Mouse (Mus musculus) hindbrain, embryonic 13.5 days (tissue): ENCODE data around the gene Auts2. TPM values are rescaled to one million over a fixed set of nuclear protein-coding genes. Genes with fewer than 3 reads are reported as not detected.
A peak's percentile ranks its signal among the peaks of the same experiment; 100 is the strongest.

ENCODE experiments used
- ATAC-seq: fragments of 200-750 bp; cut with Nextera tagmentation; 2 replicates; pipeline ENCODE4 v1.8.0; 2017; ENCODE audit warnings: moderate TSS enrichment; ENCODE audit not compliant: low FRiP score
- H3K27ac ChIP-seq: fragments of 300-500 bp; sonication (generic); 2 replicates; pipeline ENCODE4 v1.5.1; 2015; ENCODE audit warnings: inconsistent platforms, mild to moderate bottlenecking, moderate library complexity
- H3K27me3 ChIP-seq: fragments of 300-500 bp; sonication (generic); 2 replicates; pipeline ENCODE4 v1.6.1; 2015; ENCODE audit warnings: mild to moderate bottlenecking, inconsistent platforms
- H3K36me3 ChIP-seq: fragments of 300-500 bp; sonication (generic); 2 replicates; pipeline ENCODE4 v1.6.1; 2015; ENCODE audit warnings: mild to moderate bottlenecking, inconsistent platforms
- H3K4me1 ChIP-seq: fragments of 300-500 bp; sonication (generic); replicated peaks from 2 replicates; pipeline ENCODE4 v1.6.1; 2015; ENCODE audit warnings: inconsistent platforms
- H3K4me2 ChIP-seq: fragments of 300-500 bp; sonication (generic); 2 replicates; pipeline ENCODE4 v1.6.1; 2015; ENCODE audit warnings: inconsistent platforms, mild to moderate bottlenecking, moderate library complexity
- H3K4me3 ChIP-seq: fragments of 300-500 bp; sonication (generic); 2 replicates; pipeline ENCODE4 v1.5.1; 2015; ENCODE audit warnings: mild to moderate bottlenecking, inconsistent platforms
- H3K9ac ChIP-seq: fragments of 300-500 bp; sonication (generic); 2 replicates; pipeline ENCODE4 v1.6.1; 2015; ENCODE audit warnings: mild to moderate bottlenecking, inconsistent platforms
- H3K9me3 ChIP-seq: fragments of 300-500 bp; sonication (generic); 2 replicates; pipeline ENCODE4 v1.6.1; 2016; ENCODE audit warnings: inconsistent platforms
- WGBS: fragments of 180-500 bp; shearing (Covaris S2); methylation state at CpG from one replicate; pipeline ENCODE4 v1.1.7; 2015; 5-methylcytosine and 5-hydroxymethylcytosine counted together
- polyA plus RNA-seq: library from polyadenylated mRNA; unstranded; fragments of >200 nt; fragmentation: Nextera tagmentation; extraction: Ambion mirVana; gene quantifications from 2 replicates; pipeline ENCODE4 v1.2.1, GENCODE M21; 2015

The Auts2 gene
- polyA plus RNA-seq, 1 experiment from 2014 or later, result 89.9 TPM

DNA sequence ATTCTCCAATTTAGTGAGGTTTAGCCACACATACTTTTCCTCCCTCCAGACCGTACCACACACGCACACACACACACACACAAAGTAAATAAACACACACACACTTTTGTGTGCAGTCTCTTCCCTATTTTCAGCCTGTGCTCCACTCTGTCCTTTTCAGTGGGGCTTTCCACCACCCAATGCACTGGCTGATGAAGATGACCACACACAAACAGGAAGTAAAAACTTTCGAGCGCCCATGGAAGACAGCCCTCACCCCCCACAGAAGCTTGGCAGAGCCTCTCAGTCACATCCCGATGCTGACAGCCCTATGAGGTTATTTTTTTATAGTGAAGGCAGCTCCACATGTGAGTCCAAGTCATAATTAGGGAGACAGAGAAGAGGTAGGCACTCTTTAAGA, 185.4 kb downstream of the Auts2 start:
- no peaks in the 10 kb centered on the region for H3K9me3 ChIP-seq
- H3K4me2 ChIP-seq, result no peak overlapping the region
- H3K27ac ChIP-seq, result no peak overlapping the region
- ATAC-seq, result no peak
- H3K36me3 ChIP-seq, result no peaks in the 10 kb centered on the region
- H3K4me3 ChIP-seq, result no peak overlapping the region
- WGBS, result 79% methylated on average over 5 of the region's 5 CpGs
- H3K27me3 ChIP-seq, result no peaks in the 10 kb centered on the region
- no peak overlapping the region for H3K9ac ChIP-seq
- peaks cover 43% of the 10 kb centered on the region for H3K4me1 ChIP-seq

DNA sequence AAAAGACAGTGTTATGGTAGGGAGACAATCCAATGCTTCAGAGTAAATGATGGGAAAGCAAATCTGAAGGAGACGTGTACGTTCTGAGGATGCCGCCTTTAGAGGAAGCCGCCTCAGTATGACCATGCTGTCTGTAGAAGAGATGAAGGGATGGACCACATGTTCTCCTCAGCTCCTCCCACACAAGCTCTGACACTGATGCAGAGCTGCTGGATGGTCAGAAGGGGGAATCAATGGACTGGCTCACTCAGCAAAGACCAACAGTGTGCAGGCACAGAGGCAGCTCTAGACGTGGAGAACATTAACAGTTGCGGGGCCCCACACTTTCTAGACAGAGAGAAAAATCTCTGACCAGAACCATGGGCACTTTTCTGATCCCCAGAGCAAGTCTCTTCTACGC, 187.2 kb downstream of the Auts2 start:
- no peaks in the 10 kb centered on the region for H3K36me3 ChIP-seq
- no peak overlapping the region for H3K9ac ChIP-seq
- H3K9me3 ChIP-seq, result no peaks in the 10 kb centered on the region
- H3K4me3 ChIP-seq, result no peak overlapping the region
- no peak for ATAC-seq
- no peak overlapping the region for H3K27ac ChIP-seq
- peaks cover 33% of the 10 kb centered on the region for H3K4me1 ChIP-seq
- no peaks in the 10 kb centered on the region for H3K27me3 ChIP-seq
- WGBS, result 88% methylated on average over 7 of the region's 7 CpGs
- no peak overlapping the region for H3K4me2 ChIP-seq

DNA sequence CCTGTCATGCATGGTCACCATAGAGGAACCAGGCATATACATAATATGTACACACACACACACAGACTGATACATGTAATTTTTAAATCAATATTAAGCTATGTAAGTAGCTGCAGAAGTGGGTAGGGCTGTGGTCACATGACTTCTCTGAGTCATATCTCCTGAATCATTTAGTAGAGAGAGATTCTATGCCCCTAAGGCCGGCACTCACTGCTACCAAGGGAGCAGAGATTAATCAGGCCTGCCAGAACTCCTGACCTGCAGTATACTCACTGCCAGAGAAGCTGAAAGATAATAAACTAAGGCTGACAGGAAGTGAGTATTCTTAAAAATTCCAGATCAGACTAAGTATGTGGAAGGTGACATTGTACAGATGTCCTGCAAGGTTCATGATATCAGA, 190.7 kb downstream of the Auts2 start:
- Histone ChIP-seq H3K27ac (no peak overlapping the region), H3K36me3 (no peaks in the 10 kb centered on the region), H3K9ac (no peak overlapping the region), H3K4me3 (no peak overlapping the region), H3K4me1 (0 out of 2 replicates have a peak, but pooled peaks cover 19% of the 10 kb centered on the region), H3K4me2 (no peak overlapping the region), H3K9me3 (no peaks in the 10 kb centered on the region), H3K27me3 (no peaks in the 10 kb centered on the region)
- 32% methylated on average over 1 of the region's 1 CpGs for WGBS
- ATAC-seq, result no peak

DNA sequence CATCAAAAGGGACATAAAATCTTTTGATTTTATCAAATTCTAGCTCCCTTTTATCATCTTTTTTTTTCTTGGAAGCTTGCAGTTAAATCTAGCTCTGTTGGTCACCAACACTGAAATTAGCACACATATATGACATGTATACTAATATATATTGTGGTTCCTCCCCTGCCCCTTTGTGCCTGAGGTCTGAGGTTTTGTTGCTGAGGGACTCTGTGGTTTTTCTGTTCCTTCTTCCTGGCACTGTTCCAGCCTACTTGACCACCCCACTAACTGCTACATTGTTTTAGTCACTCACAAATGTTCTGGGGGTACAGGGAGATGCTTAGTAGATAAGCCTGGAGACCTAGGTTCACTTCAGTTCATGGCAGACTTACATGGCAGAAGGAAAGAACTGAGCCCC, 192.0 kb downstream of the Auts2 start:
- 0 out of 2 replicates have a peak, but pooled peaks cover 10% of the 10 kb centered on the region for H3K4me1 ChIP-seq

DNA sequence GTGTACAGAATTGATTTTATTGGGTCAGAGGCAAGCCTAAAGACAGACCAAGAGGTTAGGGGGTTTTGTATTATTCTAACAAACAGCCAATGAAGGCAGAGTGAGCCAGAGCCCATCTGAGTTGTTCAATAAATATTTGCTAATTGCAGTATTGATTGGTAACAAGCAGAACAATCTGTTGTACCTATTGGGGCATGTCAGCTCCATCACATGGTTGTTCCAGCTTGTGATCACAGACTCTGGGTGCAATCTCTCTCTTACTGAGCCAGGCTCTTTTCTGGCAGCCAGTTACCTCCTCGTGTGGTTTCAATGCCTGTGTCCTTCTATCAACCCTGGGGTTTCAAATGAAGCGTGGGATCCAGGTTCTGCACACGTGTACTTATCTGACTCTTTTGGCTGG, 201.8 kb downstream of the Auts2 start:
- peaks cover 32% of the 10 kb centered on the region for H3K4me1 ChIP-seq
- no peak for ATAC-seq
- no peak overlapping the region for H3K4me3 ChIP-seq
- H3K27me3 ChIP-seq, result no peaks in the 10 kb centered on the region
- H3K36me3 ChIP-seq, result no peaks in the 10 kb centered on the region
- H3K9me3 ChIP-seq, result no peaks in the 10 kb centered on the region
- H3K4me2 ChIP-seq, result no peak overlapping the region
- no peak overlapping the region for H3K9ac ChIP-seq
- no peak overlapping the region for H3K27ac ChIP-seq
- 59% methylated on average over 3 of the region's 3 CpGs for WGBS

More for the DNA sequence above, 192.0 kb downstream of the Auts2 start:
- Histone ChIP-seq H3K4me2 (no peak overlapping the region), H3K27me3 (no peaks in the 10 kb centered on the region), H3K9me3 (no peaks in the 10 kb centered on the region), H3K9ac (no peak overlapping the region), H3K36me3 (no peaks in the 10 kb centered on the region), H3K27ac (no peak overlapping the region), H3K4me3 (no peak overlapping the region)
- no peak for ATAC-seq

DNA sequence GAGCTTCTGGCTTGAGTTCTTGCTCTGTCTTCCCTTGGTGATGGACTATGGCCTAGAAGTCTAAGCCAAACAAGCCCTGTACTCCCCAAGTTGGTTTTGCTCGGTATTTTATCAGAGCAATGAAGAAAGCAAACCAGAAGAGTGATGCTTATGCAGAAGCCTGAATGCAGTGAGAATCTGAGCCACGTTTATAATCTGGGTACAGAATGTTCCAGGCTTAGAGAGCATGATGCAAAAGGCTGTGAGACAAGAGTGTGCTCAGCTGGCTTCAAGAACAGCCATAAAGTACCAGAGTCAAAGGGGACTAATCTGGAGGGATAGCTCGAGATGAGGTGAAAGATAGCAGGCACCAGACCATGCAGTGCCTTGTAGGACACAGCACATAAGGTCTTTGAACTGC, 205.5 kb downstream of the Auts2 start:
- H3K4me2 ChIP-seq, result no peak overlapping the region
- no peaks in the 10 kb centered on the region for H3K9me3 ChIP-seq
- H3K4me1 ChIP-seq, result peaks cover 68% of the 10 kb centered on the region
- no peaks in the 10 kb centered on the region for H3K36me3 ChIP-seq
- H3K27ac ChIP-seq, result no peak overlapping the region
- 77% methylated on average over 3 of the region's 3 CpGs for WGBS
- ATAC-seq, result no peak
- no peak overlapping the region for H3K4me3 ChIP-seq
- no peak overlapping the region for H3K9ac ChIP-seq
- H3K27me3 ChIP-seq, result no peaks in the 10 kb centered on the region

DNA sequence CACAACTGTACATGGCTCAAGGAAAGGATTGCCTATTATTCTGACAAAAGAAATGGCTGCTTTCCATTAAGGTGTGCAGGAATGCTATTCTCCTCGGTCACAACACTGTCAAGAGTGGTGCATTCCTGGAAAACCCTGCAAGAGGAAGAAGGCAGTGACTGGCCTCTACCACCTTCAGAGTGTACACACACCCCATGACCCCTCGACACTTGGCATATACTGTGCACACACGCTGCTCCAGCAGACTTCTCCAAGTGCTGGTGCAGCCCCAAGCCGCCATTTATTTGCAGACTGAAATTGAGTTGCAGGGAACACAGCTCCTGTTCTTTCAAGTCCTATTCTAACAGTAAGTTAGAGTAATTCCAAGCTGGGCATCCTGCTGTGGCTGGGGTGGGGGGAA, 207.4 kb downstream of the Auts2 start:
- H3K4me2 ChIP-seq, result no peak overlapping the region
- no peaks in the 10 kb centered on the region for H3K36me3 ChIP-seq
- ATAC-seq, result no peak
- H3K4me1 ChIP-seq, result peaks cover 69% of the 10 kb centered on the region
- 0 out of 2 replicates have a peak overlapping the region, but pooled peaks have one; percentile 24 for H3K9ac ChIP-seq
- H3K9me3 ChIP-seq, result no peaks in the 10 kb centered on the region
- 0 out of 2 replicates have a peak overlapping the region, but pooled peaks have one; percentile 30 for H3K27ac ChIP-seq
- no peak overlapping the region for H3K4me3 ChIP-seq
- H3K27me3 ChIP-seq, result no peaks in the 10 kb centered on the region
- 87% methylated on average over 4 of the region's 4 CpGs for WGBS

DNA sequence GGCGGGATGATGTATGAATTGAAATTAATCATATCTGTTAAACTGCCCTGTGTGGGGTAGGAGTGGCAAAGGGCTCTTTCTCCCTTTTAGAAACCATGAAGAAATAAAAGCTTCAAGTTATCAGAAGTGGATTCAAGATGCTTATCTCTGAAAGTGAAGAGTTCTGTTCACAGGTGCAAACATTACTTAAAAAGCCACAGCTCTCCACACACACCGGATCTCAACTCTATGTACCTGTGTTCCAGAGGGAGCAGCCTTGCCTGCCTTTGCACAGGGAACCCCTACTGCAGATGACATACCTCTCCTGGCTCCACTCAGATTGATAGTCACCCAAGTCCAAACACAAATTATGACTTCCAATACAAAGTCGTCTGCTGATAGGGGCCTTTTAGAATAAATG, 208.3 kb downstream of the Auts2 start:
- no peak overlapping the region for H3K9ac ChIP-seq
- no peak overlapping the region for H3K4me2 ChIP-seq
- no peaks in the 10 kb centered on the region for H3K9me3 ChIP-seq
- WGBS, result 79% methylated on average over 3 of the region's 3 CpGs
- ATAC-seq, result no peak
- no peaks in the 10 kb centered on the region for H3K27me3 ChIP-seq
- no peaks in the 10 kb centered on the region for H3K36me3 ChIP-seq
- H3K4me3 ChIP-seq, result no peak overlapping the region
- no peak overlapping the region for H3K27ac ChIP-seq
- H3K4me1 ChIP-seq, result peaks cover 72% of the 10 kb centered on the region

DNA sequence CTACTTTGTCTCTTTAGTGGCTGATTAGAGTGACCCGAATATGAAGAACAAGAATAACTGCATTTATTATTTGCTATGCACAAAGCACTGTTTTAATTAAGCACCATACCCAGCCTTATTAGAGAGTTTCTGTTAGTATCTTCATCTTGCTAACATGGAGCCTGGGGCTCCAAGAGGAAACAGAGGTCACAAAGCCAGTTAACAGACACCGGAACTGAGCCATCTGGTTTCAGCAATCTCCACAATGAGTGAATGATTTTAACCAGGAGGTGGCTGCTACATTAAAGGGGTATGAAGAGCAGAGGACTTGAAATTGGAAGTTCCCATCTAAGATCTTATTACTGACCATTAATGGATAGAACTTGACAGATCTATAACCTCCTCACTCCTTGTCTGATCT, 209.4 kb downstream of the Auts2 start:
- ATAC-seq, result no peak
- Histone ChIP-seq H3K27ac (no peak overlapping the region), H3K4me3 (no peak overlapping the region), H3K9me3 (no peaks in the 10 kb centered on the region), H3K27me3 (no peaks in the 10 kb centered on the region), H3K4me2 (no peak overlapping the region), H3K4me1 (peaks cover 67% of the 10 kb centered on the region), H3K9ac (no peak overlapping the region), H3K36me3 (no peaks in the 10 kb centered on the region)
- WGBS, result 58% methylated on average over 2 of the region's 2 CpGs

DNA sequence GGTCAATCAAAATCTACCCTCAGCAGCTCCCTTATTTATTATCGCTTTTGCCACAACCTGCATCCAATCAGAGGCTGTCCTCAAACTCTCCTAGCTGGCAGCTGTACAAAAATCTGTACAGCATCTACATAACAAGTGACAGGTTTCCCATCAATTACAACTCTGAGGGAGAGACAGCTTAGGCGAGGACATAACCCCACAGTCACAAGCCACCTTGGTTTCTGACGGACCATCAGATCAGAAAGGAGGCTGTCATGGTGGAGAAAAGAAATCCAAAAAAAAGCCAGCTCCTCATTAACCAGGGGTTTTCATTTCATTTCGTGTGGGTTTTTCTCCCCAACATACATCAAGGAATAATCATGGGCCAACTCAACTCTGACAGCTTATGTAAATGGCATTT, 210.6 kb downstream of the Auts2 start:
- Histone ChIP-seq H3K9ac (no peak overlapping the region), H3K36me3 (no peaks in the 10 kb centered on the region), H3K4me1 (peaks cover 64% of the 10 kb centered on the region), H3K4me3 (no peak overlapping the region), H3K9me3 (no peaks in the 10 kb centered on the region), H3K27me3 (no peaks in the 10 kb centered on the region), H3K4me2 (no peak overlapping the region), H3K27ac (peak overlapping the region; percentile 1; the same call in 1 of the 2 replicates)
- no peak for ATAC-seq
- WGBS, result 45% methylated on average over 4 of the region's 4 CpGs

DNA sequence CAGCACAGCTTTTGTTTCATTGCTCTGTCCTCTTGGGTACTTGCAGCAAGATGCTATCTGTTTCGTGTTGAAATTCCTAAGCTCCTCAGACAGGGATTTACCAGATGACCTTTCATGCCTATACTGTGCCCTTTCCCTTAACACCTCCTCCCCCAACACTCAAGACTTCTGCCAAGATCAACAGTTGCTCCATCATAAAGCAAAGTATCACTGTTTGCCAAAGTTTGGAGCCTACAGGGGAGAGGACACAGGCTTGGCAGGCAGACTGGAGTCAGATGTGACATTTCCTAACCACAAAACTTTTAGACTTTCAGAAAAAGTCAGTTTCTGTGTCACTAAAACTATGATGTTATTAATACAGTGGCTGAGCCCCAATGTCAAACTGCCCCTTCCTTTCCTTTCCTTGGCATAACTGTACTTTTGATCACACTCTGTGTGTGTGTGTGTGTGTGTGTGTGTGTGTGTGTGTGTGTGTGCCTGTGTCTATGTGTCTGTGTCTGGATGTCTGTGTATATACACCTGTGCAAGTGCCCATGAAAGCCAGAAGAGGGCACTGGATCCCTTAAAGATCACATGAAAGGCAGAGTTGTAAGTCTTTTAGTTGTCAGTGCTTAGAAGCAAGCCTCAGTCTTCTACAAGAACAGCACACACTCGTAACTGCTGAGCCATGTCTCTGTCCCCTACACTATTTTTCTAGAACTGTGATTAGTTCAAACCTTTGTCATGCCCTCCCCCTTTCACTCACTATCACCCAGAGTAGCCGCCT, 213.8 kb downstream of the Auts2 start:
- H3K4me3 ChIP-seq, result no peak overlapping the region
- ATAC-seq, result no peak
- peaks cover 42% of the 10 kb centered on the region for H3K4me1 ChIP-seq
- H3K27ac ChIP-seq, result no peak overlapping the region
- 77% methylated on average over 3 of the region's 3 CpGs for WGBS
- no peaks in the 10 kb centered on the region for H3K9me3 ChIP-seq
- H3K4me2 ChIP-seq, result no peak overlapping the region
- H3K9ac ChIP-seq, result no peak overlapping the region
- H3K27me3 ChIP-seq, result no peaks in the 10 kb centered on the region
- no peaks in the 10 kb centered on the region for H3K36me3 ChIP-seq

DNA sequence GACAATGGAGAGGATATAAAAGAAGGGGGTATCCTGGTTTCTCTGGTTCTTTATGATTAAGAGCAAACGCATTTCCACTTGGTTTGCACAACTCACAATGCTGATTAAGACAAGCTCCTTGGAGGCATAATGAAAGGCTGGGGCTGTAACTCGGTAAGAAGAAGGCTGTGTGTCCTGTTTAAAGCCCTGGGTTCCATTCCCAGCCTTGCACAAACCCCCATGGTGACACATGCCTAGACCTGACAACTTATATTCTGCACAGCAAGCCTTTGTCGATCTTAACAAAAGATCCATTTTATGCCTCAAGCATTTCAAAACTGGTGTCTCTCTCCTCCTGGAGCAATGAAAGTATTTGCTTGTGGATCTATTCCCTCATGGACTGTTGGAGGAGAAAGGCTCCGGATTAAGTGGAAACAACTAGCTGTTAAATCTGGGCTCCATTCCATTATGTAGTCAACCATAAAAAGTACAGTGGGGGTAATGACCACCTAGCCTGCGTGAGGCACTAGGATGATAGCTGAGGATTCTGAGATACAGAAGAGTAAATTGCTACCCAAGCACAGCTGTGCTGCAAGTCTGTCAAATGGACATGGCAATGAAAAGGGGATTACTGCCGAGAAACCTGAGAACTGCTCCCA, 218.8 kb downstream of the Auts2 start:
- Histone ChIP-seq H3K27ac (peak overlapping the region; percentile 0; the same call in 1 of the 2 replicates), H3K4me3 (no peak overlapping the region), H3K27me3 (no peaks in the 10 kb centered on the region), H3K9me3 (no peaks in the 10 kb centered on the region), H3K4me2 (no peak overlapping the region), H3K4me1 (peaks cover 36% of the 10 kb centered on the region), H3K9ac (no peak overlapping the region), H3K36me3 (no peaks in the 10 kb centered on the region)
- ATAC-seq, result no peak
- WGBS, result 30% methylated on average over 6 of the region's 6 CpGs

DNA sequence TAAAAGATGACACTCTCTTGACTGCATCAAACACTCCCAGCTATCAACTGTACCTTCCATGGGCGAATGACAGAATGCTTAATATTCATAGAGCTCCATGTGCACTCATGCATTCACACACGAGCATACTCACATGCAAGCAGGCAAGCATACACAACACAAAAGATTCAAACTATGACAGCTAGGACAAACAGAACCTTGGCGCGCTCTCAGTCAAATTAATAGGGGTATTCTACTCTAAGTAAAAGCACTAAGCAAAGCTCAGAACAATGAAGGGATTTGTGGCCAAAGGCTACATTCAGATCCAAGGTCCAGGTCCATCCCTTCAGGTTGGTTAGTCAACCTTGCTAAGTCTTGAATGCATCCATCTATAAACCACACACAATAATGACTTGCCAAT, 219.5 kb downstream of the Auts2 start:
- no peaks in the 10 kb centered on the region for H3K36me3 ChIP-seq
- WGBS, result 44% methylated on average over 4 of the region's 4 CpGs
- no peak for ATAC-seq

More for the DNA sequence above, 219.5 kb downstream of the Auts2 start:
- H3K9me3 ChIP-seq, result no peaks in the 10 kb centered on the region
- peaks cover 34% of the 10 kb centered on the region for H3K4me1 ChIP-seq
- H3K27me3 ChIP-seq, result no peaks in the 10 kb centered on the region
- no peak overlapping the region for H3K4me2 ChIP-seq
- no peak overlapping the region for H3K9ac ChIP-seq
- H3K27ac ChIP-seq, result no peak overlapping the region
- no peak overlapping the region for H3K4me3 ChIP-seq
